Mouse (Mus musculus) heart, adult 2 months (tissue): Measurements from ENCODE around the gene U2af1l4.

Source experiments
- CTCF ChIP-seq: fragments of 200-600 bp; IDR thresholded peaks from 2 replicates; pipeline ENCODE4 v1.8.1; 2022; ENCODE audit warnings: antibody characterized with exemption, mild to moderate bottlenecking, moderate library complexity
- EP300 ChIP-seq: fragments of 200-500 bp; IDR thresholded peaks from 2 replicates; pipeline ENCODE4 v1.6.1; 2011; ENCODE audit warnings: low read depth, low read length, control low read depth; ENCODE audit not compliant: insufficient read depth
- POLR2A ChIP-seq: fragments of 200-500 bp; IDR thresholded peaks from 2 replicates; pipeline ENCODE4 v1.6.1; 2011; ENCODE audit warnings: mild to moderate bottlenecking, low read depth, low read length, control low read depth; ENCODE audit not compliant: insufficient read depth

DNA sequence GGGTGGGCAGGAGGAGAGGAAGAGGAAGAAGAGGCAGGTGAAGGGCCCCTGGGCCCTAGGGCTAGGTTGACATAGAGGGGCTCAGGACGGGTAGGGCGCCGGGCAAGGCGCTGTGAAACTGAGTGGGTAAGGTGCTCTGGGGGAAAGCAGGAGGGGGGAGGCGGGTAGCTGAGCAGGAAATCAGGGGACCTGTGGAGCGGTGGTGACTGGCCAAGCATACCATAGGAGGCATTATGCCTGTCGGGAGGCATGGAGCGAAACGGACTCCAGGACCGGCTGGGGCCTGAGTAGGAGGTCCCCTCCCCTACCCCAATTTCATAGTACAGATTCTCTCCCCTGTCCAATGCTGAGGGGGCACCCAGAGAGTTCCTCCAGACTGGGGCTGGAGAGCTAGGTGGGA is 40.2 kb upstream of the U2af1l4 start:
- TF ChIP-seq POLR2A (no peak), CTCF (no peak), EP300 (no peak)
